Mouse (Mus musculus): ENCODE results near the gene Alg5. TPM values are rescaled to one million over a fixed set of nuclear protein-coding genes. Genes with fewer than 3 reads are reported as not detected.
"Not testable (repeated sequence)": the region's sequence is repeated elsewhere in the genome, so short reads cannot be mapped to it uniquely, and the experiment has no call there.

Gene Alg5
- total RNA-seq, 1 experiment: 38.1 TPM

DNA sequence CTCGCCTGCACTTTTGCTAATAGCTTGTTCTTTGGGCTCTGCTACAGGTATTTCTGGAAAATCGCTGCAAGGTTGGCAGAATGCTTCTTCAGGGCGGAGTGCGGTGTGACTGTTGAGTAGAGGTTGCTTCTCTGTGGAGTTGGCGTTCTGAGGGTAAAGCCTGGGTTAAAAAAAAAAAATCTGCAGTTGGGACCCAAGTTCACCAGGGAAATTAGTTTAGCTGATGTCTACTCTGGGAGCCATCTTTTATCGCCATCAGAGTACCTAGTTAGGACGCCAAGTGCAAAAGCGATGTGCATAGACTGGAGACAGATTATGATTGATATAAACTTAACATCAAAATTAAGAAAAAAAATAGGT lies 42.3 kb upstream of the Alg5 start:
- H3K9me3 ChIP-seq (ENCODE audit: control insufficient read depth, insufficient read depth, low read depth, low read length): no peaks in the 10 kb centered on the region
- peak; percentile 39 for DNase-seq (ENCODE audit: low read depth, low spot score)
- peak overlapping the region; percentile 75 for H3K27ac ChIP-seq (ENCODE audit: insufficient read depth, low read depth, low read length, poor library complexity, severe bottlenecking)
- TF ChIP-seq ZNF384 (IDR thresholded peaks at IDR 0.05; ENCODE audit: low read depth, low read length): peak; percentile 38; the same call in 1 of the 2 replicates
- TF ChIP-seq MAFK (IDR thresholded peaks at IDR 0.05; ENCODE audit: insufficient read depth, low read depth, low read length): no peak
- H3K36me3 ChIP-seq (ENCODE audit: control insufficient read depth, insufficient read depth, low read length, poor library complexity, severe bottlenecking): peaks cover 12% of the 10 kb centered on the region
- in situ Hi-C loops (cut with MboI; ENCODE audit: low sequenced_read_pairs in 2 of 2, unreplicated experiment in 2 of 2): no loop called here
- H3K9ac ChIP-seq (ENCODE audit: insufficient read depth, low read depth, low read length, poor library complexity, severe bottlenecking): peak overlapping the region; percentile 91
- peak overlapping the region; percentile 86 to 95 for H3K4me3 ChIP-seq (ENCODE audit: insufficient read depth in 1 of 2, low read depth in 1 of 2, low read length in 2 of 2, poor library complexity in 1 of 2, severe bottlenecking in 1 of 2)
- H3K4me1 ChIP-seq (ENCODE audit: control insufficient read depth in 2 of 2, insufficient read depth in 2 of 2, low read length in 2 of 2, poor library complexity in 1 of 2): no peaks in the 10 kb centered on the region; a peak in 1 of 4 replicates

DNA sequence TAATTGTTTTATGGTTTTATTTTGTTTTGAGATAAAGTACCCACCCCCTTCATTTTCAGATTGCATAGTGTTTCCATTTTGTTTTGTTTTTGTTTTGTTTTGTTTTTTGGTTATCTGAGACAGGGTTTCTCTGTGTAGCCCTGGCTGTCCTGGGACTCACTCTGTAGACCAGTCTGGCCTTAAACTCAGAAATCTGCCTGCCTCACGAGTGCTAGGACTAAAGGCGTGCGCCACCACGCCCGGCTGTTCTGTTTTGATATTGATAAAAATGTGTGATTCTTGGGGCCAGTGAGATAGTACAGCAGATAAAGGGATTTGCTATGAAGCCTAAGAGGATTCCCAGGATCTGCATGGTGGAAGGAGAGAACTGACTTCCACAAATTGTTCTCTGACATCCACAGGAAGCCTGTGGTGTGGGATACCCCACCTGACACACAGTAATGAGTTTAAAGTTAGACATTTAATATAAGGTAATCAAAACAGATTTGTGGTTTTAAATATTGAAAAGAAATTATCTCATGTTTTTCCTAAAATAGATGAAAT lies 35.5 kb upstream of the Alg5 start:
- Histone ChIP-seq H3K4me1 (ENCODE audit: control insufficient read depth in 2 of 2, insufficient read depth in 2 of 2, low read length in 2 of 2, poor library complexity in 1 of 2) (no peaks in the 10 kb centered on the region; a peak in 1 of 4 replicates), H3K9me3 (ENCODE audit: control insufficient read depth, insufficient read depth, low read depth, low read length) (no peaks in the 10 kb centered on the region), H3K36me3 (ENCODE audit: control insufficient read depth, insufficient read depth, low read length, poor library complexity, severe bottlenecking) (peaks cover 29% of the 10 kb centered on the region), H3K27ac (ENCODE audit: insufficient read depth, low read depth, low read length, poor library complexity, severe bottlenecking) (no peak overlapping the region), H3K9ac (ENCODE audit: insufficient read depth, low read depth, low read length, poor library complexity, severe bottlenecking) (no peak overlapping the region), H3K4me3 (ENCODE audit: insufficient read depth in 1 of 2, low read depth in 1 of 2, low read length in 2 of 2, poor library complexity in 1 of 2, severe bottlenecking in 1 of 2) (no peak overlapping the region)
- TF ChIP-seq ZC3H11A (IDR thresholded peaks at IDR 0.05; ENCODE audit: borderline replicate concordance, low read depth, low read length) (no peak), HCFC1 (IDR thresholded peaks at IDR 0.05; ENCODE audit: borderline replicate concordance, insufficient read depth, low read length) (no peak), CHD2 (IDR thresholded peaks at IDR 0.05; ENCODE audit: low read depth, low read length) (no peak), MAFK (IDR thresholded peaks at IDR 0.05; ENCODE audit: insufficient read depth, low read depth, low read length) (no peak), ZNF384 (IDR thresholded peaks at IDR 0.05; ENCODE audit: low read depth, low read length) (no peak)
- in situ Hi-C loops (cut with MboI; ENCODE audit: low sequenced_read_pairs in 2 of 2, unreplicated experiment in 2 of 2): no loop called here
- DNase-seq (ENCODE audit: low read depth, low spot score): no peak

DNA sequence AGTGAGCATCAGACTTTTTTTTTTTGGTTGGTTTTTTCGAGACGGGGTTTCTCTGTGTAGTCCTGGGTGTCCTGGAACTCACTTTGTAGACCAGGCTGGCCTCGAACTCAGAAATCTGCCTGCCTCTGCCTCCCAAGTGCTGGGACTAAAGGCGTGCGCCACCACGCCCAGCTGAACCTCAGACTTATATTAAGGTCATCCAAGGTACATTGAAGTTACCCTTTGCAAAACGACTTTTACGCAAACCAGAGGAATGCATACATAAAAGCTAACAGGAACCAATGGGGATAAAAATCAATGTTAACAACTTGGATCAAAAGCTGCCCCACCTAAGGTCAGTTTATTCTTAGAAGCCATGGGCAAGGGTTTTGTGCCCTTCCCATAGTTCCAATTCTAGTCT lies 31.2 kb upstream of the Alg5 start:
- H3K4me1 ChIP-seq (ENCODE audit: control insufficient read depth in 2 of 2, insufficient read depth in 2 of 2, low read length in 2 of 2, poor library complexity in 1 of 2); H3K9me3 ChIP-seq (ENCODE audit: control insufficient read depth, insufficient read depth, low read depth, low read length); H3K9ac ChIP-seq (ENCODE audit: insufficient read depth, low read depth, low read length, poor library complexity, severe bottlenecking); H3K27ac ChIP-seq (ENCODE audit: insufficient read depth, low read depth, low read length, poor library complexity, severe bottlenecking); DNase-seq (ENCODE audit: low read depth, low spot score); in situ Hi-C loops (cut with MboI; ENCODE audit: low sequenced_read_pairs in 2 of 2, unreplicated experiment in 2 of 2); H3K4me3 ChIP-seq (ENCODE audit: insufficient read depth in 1 of 2, low read depth in 1 of 2, low read length in 2 of 2, poor library complexity in 1 of 2, severe bottlenecking in 1 of 2): not testable (repeated sequence)
- H3K36me3 ChIP-seq (ENCODE audit: control insufficient read depth, insufficient read depth, low read length, poor library complexity, severe bottlenecking): peaks cover 33% of the 10 kb centered on the region

DNA sequence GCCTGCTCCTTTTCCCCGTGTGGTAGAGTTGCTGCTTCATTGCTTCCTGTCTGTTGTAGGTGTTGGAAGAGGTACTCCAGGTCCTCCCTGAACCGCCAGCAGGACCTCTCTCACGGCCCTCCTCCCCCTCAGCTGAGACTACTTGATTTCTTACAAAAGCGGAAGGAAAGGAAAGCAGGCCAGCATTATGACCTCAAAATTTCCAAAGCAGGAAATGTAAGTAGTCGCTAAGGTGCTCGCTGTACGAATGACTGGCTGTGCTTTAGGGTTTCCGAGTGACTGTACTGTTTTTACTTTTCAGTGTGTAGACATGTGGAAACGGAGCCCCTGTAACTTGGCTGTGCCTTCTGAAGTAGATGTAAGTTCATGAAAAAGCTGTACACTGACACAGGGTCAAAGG lies 26.4 kb upstream of the Alg5 start:
- Histone ChIP-seq H3K9me3 (ENCODE audit: control insufficient read depth, insufficient read depth, low read depth, low read length) (no peaks in the 10 kb centered on the region), H3K4me1 (ENCODE audit: control insufficient read depth in 2 of 2, insufficient read depth in 2 of 2, low read length in 2 of 2, poor library complexity in 1 of 2) (no peaks in the 10 kb centered on the region), H3K27ac (ENCODE audit: insufficient read depth, low read depth, low read length, poor library complexity, severe bottlenecking) (no peak overlapping the region), H3K4me3 (ENCODE audit: insufficient read depth in 1 of 2, low read depth in 1 of 2, low read length in 2 of 2, poor library complexity in 1 of 2, severe bottlenecking in 1 of 2) (no peak overlapping the region), H3K9ac (ENCODE audit: insufficient read depth, low read depth, low read length, poor library complexity, severe bottlenecking) (no peak overlapping the region), H3K36me3 (ENCODE audit: control insufficient read depth, insufficient read depth, low read length, poor library complexity, severe bottlenecking) (peaks cover 40% of the 10 kb centered on the region)
- in situ Hi-C loops (cut with MboI; ENCODE audit: low sequenced_read_pairs in 2 of 2, unreplicated experiment in 2 of 2): no loop called here
- no peak for TF ChIP-seq ZC3H11A (IDR thresholded peaks at IDR 0.05; ENCODE audit: borderline replicate concordance, low read depth, low read length)
- no peak for TF ChIP-seq ZNF384 (IDR thresholded peaks at IDR 0.05; ENCODE audit: low read depth, low read length)
- no peak for TF ChIP-seq HCFC1 (IDR thresholded peaks at IDR 0.05; ENCODE audit: borderline replicate concordance, insufficient read depth, low read length)
- no peak for TF ChIP-seq MAFK (IDR thresholded peaks at IDR 0.05; ENCODE audit: insufficient read depth, low read depth, low read length)
- no peak for TF ChIP-seq CHD2 (IDR thresholded peaks at IDR 0.05; ENCODE audit: low read depth, low read length)
- DNase-seq (ENCODE audit: low read depth, low spot score): no peak

DNA sequence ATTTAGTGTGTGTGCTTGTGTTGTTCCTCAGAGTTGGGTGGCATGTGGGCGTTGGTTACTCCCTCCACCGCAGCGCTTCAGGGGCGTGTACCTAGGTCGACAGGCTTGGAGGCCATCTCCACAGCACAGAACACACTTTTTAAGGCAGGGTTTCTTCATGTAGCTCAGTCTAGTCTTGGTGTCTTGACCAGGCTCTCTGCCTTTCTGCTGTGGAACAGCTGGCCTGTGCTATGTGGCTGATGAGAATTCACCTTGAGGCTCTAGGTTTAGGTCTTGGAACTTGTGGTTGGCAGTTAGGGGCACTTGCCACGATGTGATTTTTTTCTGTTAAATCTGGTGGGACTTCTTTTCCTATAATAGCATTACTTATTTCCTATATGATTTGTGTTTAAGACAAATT lies 21.1 kb upstream of the Alg5 start, which contains the start of gene Gm21958:
Gene Gm21958 (minus strand): TSS at position 101 of the 400 bp plus-strand sequence.
- Histone ChIP-seq H3K27ac (ENCODE audit: insufficient read depth, low read depth, low read length, poor library complexity, severe bottlenecking) (no peak within 1 kb of the TSS), H3K4me1 (ENCODE audit: control insufficient read depth in 2 of 2, insufficient read depth in 2 of 2, low read length in 2 of 2, poor library complexity in 1 of 2) (no peaks in the 10 kb centered on the region), H3K4me3 (ENCODE audit: insufficient read depth in 1 of 2, low read depth in 1 of 2, low read length in 2 of 2, poor library complexity in 1 of 2, severe bottlenecking in 1 of 2) (no peak within 1 kb of the TSS), H3K9ac (ENCODE audit: insufficient read depth, low read depth, low read length, poor library complexity, severe bottlenecking) (no peak within 1 kb of the TSS), H3K36me3 (ENCODE audit: control insufficient read depth, insufficient read depth, low read length, poor library complexity, severe bottlenecking) (peaks cover 40% of the 10 kb centered on the region), H3K9me3 (ENCODE audit: control insufficient read depth, insufficient read depth, low read depth, low read length) (no peaks in the 10 kb centered on the region)
- TF ChIP-seq ZNF384 (IDR thresholded peaks at IDR 0.05; ENCODE audit: low read depth, low read length): no peak
- TF ChIP-seq MAFK (IDR thresholded peaks at IDR 0.05; ENCODE audit: insufficient read depth, low read depth, low read length): no peak
- no peak for TF ChIP-seq HCFC1 (IDR thresholded peaks at IDR 0.05; ENCODE audit: borderline replicate concordance, insufficient read depth, low read length)
- no peak for TF ChIP-seq ZC3H11A (IDR thresholded peaks at IDR 0.05; ENCODE audit: borderline replicate concordance, low read depth, low read length)
- TF ChIP-seq CHD2 (IDR thresholded peaks at IDR 0.05; ENCODE audit: low read depth, low read length): no peak
- no peak for DNase-seq (ENCODE audit: low read depth, low spot score)
- in situ Hi-C loops (cut with MboI; ENCODE audit: low sequenced_read_pairs in 2 of 2, unreplicated experiment in 2 of 2): no loop called here

Measured in ES-E14 (cell line).